Mouse (Mus musculus): ENCODE data around the gene Gpr18.
A peak's percentile ranks its signal among the peaks of the same experiment; 100 is the strongest.

The Gpr18 gene

DNA sequence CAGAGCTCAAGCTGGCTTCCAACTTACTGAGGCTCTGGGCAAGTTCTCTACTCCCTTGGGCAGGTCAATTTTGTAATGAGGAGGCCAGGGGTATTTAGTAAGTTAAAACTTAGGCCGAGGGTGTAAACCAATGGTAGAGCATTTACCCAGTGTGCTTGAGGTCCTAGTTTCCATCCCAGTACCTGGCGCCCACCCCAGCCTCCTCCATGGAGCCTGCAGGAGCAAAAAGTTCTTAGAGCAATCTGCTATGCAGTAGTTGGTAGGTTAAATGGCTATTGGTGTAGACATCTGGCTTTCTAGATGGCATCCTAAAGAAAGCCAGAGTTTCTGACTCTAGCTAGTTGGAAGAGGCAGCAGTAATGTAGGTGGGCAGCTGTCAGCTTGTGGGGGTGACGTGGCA is 33.9 kb upstream of the Gpr18 start:
- no peak for DNase-seq (ENCODE audit: low read depth)

DNA sequence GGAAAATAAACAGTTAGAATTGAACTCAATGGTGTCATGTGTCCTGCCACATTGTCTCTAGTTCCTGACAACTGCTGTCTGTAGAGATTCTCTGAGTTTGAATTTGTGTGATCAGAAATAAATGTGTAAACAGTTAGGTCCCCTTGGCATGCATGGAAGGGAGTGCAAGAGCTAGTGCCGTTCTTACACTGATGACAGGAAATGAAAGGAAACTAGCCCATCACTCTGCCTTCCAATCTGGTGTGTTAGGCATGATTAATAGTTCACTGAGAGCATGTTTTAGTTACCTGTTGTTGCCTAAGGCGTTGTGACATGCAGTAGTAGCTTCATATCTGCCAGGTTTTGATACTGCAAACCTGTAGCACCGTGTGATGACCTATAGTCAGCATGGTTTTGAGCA is 32.4 kb upstream of the Gpr18 start:
- no peak for DNase-seq (ENCODE audit: low read depth)

DNA sequence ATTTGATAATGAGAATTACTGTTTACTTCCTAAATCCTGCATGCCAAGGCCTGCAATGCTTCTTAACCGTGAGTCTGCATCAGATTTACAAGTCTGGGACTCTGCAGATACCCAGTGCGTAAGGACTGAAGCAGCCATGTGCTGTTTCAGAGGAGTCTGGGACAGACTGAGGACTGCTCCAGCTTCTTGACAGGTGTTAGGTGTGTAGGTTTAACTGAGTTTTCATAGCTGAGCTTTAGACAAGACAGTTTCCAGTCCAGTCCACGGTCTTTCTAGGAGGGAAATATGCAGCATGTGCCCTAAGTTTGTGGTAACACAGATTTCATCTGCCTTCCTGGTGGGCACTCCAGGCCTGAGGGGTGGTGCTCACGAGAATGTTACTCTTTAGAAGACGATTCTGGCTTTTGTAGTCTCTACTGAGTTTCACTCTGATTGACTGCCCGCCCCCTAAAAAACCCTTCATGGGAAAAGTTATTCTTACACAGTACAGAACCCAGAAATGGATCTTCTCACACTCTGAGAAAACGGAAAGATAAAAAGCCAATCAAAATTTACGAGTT is 31.7 kb upstream of the Gpr18 start:
- no peak for DNase-seq (ENCODE audit: low read depth)

DNA sequence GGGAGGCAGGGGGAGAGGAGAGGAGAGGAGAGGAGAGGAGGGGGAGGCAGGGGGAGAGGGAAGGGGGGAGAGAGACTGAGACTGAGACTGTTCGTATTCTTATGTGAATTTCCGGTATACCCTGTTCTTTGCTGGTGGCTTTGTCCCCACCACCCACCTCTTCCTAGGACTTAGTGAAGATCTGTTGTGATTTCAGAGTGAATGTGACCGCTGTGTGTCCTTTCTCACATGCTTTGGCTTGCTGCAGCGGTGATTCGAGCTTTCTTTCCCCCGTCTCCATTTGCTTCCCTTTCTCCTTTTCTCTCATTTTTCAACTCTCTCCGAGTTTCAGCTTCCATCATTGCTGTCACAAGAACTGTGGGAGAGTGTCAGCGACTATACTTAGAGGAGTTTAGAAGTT is 31.1 kb upstream of the Gpr18 start:
- DNase-seq (ENCODE audit: low read depth), result no peak

DNA sequence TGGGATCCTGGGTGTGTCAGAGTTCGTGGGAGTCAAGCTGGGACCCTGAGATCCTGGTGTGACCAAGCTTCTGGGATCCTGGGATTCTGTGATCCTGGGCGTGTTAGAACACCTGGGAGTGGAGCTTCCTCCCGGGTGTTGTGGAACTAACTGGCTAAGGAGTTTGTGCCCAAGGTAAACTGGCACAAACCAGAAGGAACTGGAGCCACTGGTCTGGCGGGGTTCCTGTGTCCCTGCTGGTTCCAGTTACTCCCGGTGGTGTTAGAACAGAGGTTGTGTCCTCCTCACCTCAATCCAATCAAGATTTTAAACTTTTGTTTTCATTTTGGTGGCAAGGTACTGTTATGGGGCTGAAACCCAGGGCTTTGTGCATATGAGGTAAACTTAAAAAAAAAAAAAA is 30.6 kb upstream of the Gpr18 start:
- DNase-seq (ENCODE audit: low read depth), result no peak

DNA sequence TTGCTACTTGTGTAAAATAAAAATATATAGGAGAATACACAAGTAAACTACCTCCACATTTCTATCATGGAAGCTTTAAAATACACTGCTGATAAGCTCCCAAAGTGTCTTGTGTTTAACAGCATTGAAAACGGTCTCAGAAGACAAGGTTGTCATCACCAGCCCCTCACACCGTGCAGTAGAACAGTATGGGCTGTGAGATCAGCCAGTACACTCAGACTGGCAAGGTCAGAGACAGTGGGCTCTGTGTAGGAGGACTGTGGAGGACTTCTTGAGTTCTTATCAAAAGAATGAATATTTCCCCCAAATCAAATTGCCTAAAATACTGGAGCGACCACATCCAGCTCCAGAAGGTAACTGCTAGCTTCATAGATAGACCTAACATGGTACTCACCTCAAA is 24.0 kb upstream of the Gpr18 start:
- DNase-seq (ENCODE audit: low read depth), result no peak

DNA sequence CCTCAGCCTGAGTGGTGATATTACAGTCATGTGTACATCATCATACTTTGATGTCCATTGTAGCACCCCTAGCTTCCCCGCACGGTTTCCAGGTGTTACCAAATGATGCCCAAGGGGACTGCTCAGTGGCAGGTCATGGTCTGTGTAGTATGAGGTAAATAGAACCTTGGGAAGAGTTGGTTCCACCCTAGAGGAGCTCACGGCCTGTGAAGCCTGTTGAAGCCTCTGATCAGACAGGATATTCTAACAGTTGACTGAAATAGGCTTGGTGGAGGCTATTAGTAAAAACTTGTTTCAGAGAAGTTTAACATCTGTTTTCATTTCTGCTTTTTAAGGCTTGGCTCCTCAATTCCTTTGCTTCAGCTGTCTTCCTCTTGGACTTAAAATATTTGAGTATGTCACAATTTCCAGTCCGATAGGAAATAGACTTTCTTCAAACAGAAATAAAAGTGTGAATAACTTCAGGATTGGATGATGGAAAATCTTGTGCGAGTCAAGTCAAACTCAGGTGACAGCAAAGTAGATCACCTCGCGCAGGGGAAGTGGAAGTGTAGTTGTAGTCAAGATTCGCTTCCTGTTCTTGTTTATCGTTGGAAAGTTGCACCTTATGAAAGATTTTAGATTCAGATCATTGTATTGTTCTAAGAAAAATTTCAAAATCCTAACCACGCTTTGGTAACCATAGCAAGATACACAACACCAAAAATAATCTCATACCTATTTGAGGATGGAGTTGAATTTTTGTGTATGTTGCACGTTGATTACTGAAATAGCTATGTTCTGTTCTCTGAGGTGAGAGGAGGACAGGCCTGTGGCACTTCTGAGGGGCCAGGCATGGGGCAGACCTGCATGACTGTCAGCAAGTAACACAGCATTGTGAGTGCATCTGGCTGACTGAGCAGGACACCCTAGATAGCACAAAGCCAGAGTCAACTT is 22.9 kb upstream of the Gpr18 start:
- no peak for DNase-seq (ENCODE audit: low read depth)

DNA sequence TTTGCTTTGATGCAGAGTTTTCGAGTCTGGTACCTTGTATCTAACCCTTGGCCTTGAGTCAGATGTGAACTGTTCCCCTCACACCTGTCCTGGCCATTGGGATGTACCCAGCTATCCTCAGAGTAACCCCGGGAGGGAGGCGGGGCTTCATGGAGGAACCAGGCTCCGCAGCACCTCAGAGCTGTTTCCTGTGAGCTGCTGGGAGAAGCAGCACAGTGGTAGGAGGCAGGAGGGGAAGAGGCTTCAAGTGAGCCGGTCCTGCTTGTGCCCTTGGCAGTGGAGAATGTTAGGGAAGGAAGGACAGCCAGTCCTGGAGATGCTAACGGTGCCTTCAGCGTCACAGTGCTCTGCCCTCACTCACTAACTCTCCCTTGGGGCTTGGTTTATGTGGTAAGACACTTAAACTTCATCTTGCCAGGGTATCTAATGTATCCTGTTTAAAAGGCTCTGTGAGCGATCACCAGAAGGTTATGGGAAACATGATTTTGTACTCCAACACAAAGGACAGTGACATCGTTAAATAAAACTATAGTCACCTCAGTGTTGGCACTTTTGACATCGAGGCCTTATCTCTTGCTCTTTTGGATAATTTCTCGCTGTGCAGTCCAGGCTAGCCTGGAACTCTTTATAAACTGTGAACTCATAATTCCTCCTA is 22.1 kb upstream of the Gpr18 start:
- no peak for DNase-seq (ENCODE audit: low read depth)

DNA sequence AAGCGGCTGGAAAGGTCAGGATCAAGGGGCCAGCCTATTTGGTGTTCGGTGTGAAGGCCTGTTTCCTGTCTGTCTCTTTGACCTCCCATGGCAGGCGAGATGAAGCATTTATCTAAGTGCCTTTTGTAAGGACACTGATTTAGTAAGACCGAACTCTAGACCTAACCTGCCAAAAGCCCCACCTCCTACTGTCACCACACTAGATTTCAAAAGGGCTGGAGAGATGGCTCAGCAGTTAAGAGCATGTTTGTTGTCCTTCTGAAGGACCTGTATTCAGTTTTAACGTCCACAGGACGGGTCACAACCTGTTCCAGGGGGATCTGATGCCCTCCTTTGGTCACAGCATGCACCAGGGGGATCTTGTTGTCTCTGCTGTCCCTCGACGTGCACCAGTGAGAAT is 21.3 kb upstream of the Gpr18 start:
- DNase-seq (ENCODE audit: low read depth), result no peak

DNA sequence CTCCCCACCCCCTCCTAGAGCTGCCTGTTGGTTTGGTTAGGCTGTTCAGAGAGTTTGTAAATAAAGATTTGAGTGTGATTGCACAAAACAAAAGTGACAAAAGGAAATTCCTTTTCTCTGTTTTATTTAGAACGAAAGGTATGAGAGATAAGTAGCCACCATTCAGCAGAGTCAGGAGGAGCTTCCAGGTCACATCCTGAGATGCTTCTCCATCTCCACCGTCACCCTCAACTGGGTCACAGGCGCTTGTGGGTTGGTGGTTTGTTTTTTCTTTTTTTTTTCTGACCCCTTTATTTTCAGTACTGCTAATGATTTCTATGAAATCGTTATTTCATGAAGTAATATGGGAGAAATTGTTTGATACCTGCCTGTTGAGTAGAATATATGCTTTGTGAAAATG is 20.8 kb upstream of the Gpr18 start:
- no peak for DNase-seq (ENCODE audit: low read depth)

DNA sequence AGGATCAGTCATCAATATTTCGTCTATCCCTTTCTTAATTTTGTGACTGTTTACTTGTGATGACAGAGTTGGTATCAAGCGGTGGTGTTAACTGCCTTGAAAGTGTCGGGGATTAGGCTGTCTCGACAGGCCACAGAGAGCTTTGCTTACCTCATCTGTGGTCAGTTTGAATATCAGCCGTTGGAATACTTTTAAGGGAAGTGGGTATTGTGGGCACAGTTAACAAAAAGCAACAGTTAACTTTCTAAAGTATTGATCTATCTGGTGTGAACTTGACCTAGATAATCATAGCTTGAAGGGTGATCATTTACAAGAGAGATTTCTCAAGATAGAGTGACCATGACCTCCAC is 19.0 kb upstream of the Gpr18 start:
- no peak for DNase-seq (ENCODE audit: low read depth)

DNA sequence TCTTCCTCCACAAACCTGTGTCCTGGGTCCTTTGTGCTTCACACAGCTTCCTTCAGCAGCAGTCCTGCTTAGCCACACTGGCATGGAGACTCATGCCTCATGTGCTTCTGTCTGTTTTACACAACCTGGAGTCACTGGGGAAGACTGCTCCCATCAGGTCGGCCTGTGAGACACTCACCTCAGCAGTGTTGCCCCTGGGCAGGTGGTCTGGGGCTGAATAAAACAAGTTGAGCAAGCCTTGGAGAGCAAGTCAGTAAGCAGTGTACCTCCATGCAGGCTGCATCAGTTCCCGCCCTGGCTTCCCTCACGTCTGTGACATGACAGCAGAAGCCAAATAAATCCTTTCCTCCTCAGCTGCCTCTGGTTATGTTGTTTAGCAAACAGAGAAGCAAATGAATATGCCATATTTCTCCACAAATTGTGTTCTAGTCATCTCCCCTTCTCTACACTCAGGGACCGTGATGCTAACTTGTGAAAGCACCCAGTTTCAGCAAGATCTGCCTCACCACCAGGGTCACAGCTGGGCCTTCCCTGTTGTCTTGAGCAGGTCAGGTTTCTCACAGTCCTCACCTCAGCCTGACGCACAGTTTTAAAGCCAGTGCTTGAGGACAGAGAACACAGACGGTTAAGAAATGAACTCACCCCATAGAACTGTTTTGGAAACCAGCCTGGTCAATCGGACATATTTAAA is 18.5 kb upstream of the Gpr18 start:
- DNase-seq (ENCODE audit: low read depth), result no peak

DNA sequence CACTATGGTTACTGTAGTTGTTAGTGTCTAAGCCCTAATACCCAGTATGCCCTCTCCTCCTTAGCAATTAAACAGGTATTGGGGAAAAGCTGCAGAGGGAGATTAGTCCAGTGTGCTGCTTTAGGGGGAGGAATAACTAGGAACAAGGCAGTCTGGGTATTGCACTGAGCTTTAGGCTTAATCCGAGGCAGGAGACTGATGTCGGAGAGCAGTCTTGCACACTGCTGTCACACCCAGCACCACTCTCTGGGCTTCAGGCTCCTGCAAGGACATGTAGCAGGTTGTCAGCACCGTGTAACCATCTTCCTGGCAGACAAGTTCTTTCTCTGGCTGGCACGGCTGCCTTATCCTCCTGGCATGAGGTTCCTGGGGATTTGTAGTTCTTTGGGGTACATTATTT is 16.6 kb upstream of the Gpr18 start:
- no peak for DNase-seq (ENCODE audit: low read depth)

DNA sequence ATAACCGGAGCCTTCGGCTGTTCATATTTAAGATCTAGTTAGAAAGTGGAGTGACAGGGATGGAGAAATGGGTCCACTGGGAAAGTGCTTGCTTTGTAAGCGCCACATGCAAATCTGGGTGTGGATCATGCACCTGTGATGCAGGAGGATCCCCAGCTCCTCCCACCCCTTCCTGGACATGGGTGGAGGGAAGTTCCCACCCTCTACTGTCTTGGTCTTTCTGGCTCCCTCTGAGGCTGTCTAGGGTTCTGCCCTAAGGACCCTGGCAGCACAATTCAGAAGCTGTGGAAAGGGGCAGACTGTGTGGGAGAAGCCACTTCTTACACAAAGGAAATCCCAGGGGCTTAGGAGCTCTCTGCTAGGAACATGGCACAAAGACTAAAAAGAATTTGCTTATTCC is 16.0 kb upstream of the Gpr18 start:
- no peak for DNase-seq (ENCODE audit: low read depth)

DNA sequence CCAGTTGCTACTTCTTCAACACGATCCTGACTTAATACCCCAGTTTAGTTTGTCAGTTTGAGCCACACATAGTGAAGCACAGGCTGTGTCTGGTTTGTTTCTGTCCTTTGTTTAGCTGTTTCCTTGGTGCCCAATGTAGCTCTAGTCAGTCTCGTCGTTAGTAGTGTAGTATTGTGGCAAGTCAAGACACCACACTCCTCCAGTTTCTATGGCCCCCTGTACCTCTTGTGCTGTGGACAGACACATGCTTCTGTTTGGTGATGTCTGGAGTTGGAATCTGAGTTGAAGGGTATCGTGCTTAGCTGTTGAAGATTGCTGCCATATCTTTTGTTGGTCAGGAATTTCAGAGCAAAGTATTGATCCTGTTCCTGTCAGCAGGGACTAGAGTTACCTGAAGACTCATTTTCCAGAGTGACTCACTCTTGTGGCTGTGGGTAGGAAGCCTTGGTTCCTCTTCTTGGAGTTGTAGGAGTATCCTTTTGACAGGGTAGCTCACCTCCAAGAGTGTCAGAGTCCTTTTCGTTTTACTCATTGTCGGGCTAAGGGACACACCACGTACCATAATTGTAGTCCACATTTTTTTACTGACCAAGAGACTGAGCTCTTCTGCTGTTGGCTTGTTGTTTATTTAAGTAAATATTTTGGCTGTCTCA is 15.3 kb upstream of the Gpr18 start:
- no peak for DNase-seq (ENCODE audit: low read depth)

DNA sequence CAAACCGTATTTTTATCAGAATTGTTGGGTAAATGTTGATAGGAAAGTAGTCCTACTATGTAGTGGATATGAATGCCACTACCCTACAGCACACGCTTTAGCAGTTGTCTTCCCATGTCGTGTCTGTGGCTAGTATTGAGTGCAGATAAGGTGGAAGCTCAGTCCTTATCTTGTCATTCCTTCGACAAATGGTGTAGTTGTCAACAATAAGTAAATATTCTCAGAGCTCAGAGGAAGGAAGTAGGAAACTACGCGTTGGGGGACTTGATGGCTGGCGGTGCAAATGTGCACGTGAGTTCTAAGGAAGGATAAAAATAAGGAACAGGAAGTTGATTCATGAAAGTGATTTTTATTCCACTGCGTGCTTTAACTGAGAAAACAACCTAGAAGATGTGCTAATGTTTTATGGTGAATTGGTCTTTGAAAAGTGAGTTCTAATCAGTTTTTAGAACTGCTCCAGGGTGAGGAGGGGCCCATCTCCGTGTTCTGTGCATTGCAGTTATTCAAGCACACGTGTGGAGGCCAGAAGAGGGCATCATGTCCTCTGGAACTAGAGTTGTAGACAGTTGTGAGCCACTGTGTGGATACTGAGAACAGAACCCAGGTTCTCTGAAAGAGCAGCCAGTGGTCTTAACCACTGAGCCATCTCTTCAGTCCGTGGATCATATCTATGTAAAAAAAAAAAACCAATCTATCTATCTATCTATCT is 13.8 kb upstream of the Gpr18 start:
- peak; percentile 48 for DNase-seq (ENCODE audit: low read depth)

DNA sequence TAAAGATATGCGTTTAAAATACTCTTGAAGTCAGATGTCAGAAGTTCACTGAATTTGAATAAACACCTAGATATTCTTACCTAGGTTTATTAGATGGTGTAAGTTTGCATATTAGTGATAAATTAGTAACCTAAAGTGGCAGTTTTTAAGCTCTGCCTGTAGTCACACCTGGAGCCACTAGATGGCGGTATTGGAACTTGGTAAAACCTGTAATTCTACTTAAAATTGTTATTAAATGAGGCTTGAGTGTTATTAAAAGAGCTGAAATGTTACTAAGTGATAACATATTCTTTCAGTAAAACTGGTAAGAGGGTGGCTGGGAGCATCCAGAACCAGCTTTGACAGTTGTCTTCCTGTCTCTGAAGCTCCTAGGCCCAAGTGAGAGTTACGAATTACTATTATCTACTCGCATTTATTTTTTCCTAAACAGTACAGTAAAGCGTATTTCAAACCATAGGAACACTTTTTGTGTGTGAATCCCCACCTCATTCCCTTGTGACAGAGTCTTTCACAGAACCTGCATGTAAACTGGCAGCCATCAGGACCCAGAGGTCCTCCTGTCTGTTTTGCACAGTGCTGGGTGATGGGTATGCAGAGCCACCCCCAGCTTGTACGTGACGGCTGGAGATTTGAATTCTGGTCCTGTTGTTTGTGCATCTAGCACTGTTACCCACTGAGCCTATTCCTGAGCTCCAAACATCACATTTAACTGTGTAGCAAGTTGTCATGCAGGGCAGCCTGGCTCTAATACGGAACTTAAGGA is 13.0 kb upstream of the Gpr18 start:
- DNase-seq (ENCODE audit: low read depth), result peak; percentile 74

DNA sequence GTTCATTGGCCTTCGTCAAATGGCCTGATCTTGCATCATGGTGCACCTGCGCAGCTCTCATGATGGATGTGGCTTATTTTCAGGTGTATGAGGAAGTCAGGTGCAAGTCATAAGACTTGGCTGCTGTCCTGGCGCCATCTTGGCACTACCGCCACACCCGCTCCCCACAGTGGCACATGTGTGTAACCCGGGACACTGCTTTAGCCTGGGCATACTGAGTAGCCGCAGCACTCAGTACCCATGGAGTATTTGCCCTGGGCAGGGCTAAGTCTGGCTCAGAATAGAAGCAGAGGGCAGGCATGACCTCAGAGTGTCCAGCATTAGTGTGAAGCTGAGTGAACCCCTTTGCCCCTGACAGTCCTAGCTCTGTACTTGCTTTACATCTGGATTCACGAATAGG is 11.9 kb upstream of the Gpr18 start:
- DNase-seq (ENCODE audit: low read depth), result no peak

DNA sequence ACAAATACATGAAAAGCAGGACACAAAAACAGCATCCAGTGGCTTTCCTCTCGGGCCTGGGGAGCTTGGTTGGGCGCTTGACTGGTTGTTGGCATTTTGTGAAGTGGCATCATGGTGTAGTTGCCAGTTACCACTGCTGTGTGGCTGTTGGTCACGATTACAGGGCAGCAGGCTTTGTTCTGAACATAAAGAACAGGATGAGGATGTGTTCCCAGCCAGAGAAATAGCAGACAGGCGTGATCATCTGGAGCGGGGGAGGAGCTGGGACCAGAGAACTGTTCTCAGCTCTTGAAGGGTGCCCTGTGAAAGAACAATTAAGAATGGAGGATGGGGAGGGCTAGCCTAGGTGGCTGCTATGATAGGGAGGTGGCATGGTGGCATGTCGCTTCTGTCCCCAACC is 11.3 kb upstream of the Gpr18 start:
- DNase-seq (ENCODE audit: low read depth), result no peak

DNA sequence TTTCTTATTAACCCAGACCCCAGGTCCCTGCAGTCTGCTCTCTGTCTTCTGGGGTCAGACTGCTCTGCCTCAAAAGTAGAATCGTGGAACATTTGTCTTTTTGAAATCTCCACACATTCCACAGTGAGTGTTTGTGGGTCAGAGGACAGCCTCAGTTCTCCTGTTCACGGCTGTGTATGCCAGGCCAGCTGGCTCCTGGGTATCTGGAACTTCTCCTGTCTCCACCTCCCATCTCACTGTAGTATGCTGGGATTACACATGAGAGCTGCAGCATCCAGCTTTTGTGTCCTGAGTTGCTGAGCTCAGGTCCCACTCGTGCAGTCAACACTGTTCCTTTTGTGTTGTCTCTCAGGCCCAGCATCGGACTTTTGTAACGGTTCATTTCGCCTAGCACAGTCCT is 9.3 kb upstream of the Gpr18 start:
- DNase-seq (ENCODE audit: low read depth), result no peak

DNA sequence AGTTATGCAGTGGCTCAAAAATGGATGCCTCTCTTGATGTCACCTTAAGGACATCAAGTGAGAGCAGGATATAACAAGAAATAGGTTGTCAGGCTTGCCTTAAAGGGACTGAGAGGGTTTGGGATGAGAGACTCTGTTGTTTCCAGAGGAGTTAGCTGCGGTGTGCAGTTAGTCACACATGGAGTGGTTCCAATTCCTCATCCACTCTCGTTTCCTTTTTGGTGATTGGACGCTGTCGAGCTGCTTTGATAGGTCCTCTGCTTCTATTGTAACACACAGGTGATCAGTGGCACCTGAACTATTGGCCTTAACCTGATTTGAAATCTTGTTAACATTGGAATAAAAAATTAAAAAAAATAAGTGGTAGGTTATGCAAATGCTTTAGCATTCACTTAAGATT is 7.2 kb upstream of the Gpr18 start:
- no peak for DNase-seq (ENCODE audit: low read depth)
